Mouse (Mus musculus) liver, embryonic 14.5 days (tissue): Measurements from ENCODE around the gene Aarsd1.
A peak's percentile ranks its signal among the peaks of the same experiment; 100 is the strongest.

ENCODE experiments used
- CTCF ChIP-seq: IDR thresholded peaks from 2 replicates; pipeline ENCODE4 v1.5.1; 2016; ENCODE audit warnings: antibody characterized with exemption, low read depth, control low read depth
- EP300 ChIP-seq: IDR thresholded peaks from 2 replicates; pipeline ENCODE4 v1.6.1; 2016; ENCODE audit warnings: antibody characterized with exemption, low read depth

GRCm38 (mm10) chr11:101442127-101442693, 24.8 kb upstream of the Aarsd1 start, which contains the start of gene Rpl27:
- TF ChIP-seq CTCF: peak; percentile 94
- TF ChIP-seq EP300: peak; percentile 74
